Mouse (Mus musculus): ENCODE measurements around the gene Spag4. TPM values are rescaled to one million over a fixed set of nuclear protein-coding genes. Genes with fewer than 3 reads are reported as not detected.
A peak's percentile ranks its signal among the peaks of the same experiment; 100 is the strongest.

Gene Spag4
- 1 to 10 TPM; 2.9 to 4.0 (median 3.7) TPM for total RNA-seq (2022)

DNA sequence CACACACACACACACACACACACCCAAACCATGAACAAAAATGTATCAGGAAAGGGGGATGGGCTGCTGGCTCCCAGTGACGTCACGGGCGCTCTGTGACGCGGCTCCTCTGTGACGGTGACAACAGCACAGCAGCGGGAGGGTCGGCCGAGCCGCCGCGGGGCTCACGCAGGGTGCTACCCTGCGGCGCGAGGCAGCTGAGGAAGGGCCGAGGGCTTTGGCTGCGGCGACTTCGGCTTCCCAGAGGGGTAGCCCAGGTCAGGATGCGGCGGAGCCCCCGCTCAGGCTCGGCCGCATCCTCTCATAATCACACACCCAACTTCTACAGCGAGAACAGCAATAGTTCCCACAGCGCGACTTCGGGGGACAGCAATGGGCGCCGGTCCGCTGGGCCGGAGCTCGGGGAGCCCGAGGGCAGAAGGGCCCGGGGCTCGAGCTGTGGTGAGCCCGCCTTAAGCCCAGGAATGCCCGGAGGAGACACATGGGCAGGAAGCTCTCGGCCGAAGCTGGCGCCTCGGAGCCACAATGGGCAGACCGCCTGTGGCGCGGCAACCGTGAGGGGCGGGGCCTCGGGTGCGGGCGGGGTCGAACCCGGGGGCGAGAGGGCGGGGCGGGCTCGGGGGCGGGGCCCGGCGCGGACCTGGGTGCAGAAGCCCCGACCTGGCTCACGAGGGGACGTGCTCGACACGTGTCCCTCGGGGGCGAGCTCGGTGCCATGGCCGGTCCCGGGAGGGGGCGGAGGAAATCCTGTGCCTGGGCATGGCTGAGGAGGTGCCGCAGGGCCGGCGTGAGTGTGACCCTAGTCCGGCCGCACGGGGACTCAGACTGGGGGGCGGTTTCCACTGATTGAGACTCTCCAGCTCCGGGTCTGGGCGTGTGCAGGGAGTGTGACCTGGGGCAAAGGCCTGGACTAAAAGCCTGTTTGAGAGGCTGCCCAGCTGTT is at the start of gene Spag4:
Spag4 (plus strand) TSS at position 77 of the 943 bp plus-strand sequence.
- peak in 1 of 2 experiments; percentile 44 for DNase-seq (ENCODE audit: low spot score in 2 of 2)

DNA sequence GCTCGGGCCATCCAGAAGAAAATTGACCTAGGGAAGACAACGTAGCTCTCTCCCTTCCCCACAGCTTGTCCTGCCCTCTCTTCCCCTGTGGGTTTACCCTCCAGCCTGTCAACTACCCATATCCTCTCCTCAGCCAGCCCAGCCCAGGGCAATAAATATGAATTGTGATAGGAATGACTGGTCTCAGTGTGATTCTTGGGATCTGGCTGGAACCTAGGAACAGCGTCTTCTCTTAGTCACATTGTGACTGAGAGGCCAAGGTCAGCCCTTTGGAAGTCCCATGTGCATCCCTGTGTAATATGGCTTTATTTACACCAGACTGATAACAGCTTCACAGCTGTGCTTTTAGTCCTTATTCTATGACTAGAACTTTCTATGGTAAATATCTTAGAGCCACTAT is 46.9 kb upstream of the Spag4 start:
- no peak for DNase-seq (ENCODE audit: low spot score in 2 of 2)

DNA sequence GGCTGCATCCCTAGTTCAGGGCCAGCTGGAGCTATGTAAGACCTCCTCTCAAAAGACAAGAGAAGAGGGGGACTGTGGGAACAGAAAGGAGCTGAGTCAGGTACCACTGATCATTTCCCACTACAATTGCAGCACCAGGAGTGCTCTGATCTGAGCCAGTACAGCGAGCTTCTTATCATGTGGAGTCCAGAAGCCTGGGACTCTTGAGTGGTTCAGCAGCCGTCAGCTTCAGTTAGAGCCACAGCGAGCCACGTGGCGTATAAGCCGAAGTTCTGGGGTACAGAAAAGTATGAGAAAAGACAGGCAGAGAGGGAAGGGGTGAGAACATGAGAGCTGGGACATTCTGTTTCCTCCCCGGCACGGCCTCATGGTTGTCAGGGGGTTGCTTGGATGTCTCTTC is 43.8 kb upstream of the Spag4 start:
- DNase-seq (ENCODE audit: low spot score in 2 of 2) = no peak

DNA sequence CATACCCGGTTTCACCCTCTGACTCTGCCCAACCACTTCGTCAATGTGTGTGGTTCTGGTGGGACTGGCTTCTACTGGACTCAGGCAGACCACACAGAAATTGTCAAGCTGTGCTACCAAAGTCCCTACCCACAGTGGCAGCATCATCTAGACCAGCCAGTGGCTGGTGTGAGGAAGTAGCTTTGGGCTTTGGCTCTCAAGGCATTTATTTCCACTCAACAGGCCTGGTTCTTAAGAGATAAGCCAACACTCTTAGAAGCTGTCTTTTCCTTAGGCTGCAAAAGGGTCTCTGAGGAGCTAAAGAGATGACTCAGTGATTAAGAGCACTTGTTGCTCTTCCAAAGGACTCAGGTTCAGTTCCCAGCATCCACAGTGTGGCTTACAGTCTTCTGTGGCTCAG is 43.2 kb upstream of the Spag4 start:
- no peak for DNase-seq (ENCODE audit: low spot score in 2 of 2)

DNA sequence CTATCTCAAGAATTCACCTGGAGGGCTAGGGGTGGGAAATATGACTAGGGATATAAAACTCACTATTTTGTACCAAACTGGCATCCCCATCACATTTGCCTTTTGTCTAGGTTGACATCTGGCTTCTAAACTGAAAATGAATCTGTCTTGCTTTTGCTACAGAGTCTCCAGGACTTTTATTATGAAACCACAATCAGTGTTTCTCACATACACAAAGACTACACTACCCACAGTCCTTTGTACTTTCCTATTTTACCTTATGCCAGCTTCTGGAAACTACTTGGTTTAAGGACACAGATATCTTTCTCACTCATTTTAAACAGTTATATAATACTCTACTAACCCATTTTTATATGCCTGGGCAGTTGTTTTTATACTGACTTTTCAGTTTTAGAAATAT is 39.5 kb upstream of the Spag4 start:
- DNase-seq (ENCODE audit: low spot score in 2 of 2) = no peak

DNA sequence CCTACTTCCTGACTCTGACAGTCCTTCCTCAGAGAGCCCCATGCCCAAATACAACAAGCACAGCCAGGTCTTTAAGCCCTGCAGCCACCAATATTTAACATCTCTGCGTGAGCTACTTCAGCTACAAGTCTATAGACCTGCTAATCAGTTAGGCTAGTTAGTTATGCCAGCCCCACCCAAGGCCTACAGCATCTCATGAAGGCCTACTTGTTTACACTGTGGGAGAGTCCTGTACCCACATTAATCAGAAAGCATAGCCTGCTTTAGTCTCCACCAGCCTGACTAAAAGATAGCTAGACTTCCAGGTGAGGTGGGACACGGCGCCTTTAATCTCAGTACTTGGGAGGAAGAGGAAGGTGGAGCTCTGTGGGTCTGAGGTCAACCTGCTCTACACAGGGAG is 25.6 kb upstream of the Spag4 start:
- no peak for DNase-seq (ENCODE audit: low spot score in 2 of 2)

DNA sequence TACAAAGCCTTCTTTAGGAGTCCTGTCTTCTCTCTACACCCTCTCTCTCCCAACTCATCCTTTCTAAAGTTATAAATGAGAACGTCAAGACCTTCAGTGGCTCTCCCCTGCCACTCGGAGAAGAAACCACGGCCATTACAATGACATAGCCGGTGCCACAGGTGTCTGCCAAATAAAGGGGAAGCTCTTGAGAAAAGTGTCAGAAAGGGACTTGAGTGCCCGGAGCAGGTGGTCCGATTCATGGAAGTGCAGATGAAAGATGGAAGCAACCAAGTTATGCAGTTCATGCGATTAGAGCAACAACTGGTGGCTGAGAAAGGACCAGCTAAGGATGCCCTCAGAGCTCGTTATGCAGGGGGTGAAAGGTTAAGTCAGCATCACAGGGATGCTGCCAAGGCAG is 22.1 kb upstream of the Spag4 start:
- DNase-seq (ENCODE audit: low spot score in 2 of 2) = no peak

DNA sequence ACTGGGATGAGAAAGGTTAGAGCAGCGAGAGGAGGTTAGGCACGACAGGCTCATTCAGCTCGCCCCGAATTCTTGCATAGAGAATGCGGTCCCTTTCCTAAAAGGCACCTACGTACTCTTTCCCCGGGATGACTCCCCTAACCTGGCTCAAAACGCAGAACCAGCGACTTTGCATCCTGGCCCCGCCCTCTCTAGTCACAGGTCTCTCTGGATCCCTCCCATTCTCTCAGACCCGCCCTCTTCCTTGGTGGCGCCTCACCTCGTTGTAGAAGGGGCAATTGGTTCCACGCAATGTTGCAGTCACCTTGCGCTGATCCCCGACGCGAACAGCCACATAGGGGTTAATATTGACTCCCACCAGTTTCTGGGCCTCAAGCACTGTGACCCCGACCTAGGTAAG is 17.0 kb upstream of the Spag4 start:
- no peak for DNase-seq (ENCODE audit: low spot score in 2 of 2)

DNA sequence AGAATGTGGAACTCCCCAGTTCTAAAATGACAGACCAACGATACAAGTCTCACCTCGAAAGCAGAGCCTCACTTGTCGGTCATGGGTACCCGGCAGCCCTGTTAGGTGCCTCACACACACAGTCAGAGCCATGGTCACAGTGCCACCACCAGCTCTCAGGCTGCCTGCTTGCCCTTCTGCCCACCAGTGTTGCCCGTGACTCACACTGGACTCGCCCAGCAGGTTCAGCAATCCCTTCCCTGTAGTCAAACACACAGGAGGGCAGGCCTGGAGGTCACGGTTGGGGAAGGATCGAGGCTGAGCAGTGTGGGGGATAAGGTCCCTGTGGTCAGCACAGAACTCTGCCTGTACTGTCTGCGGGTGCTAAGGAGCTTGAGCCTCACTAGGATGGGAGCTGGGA is 12.2 kb upstream of the Spag4 start, which contains the start of gene Fer1l4:
Fer1l4 (minus strand) TSS at position 132 of the 400 bp plus-strand sequence.
- DNase-seq (ENCODE audit: low spot score in 2 of 2) = no peak

DNA sequence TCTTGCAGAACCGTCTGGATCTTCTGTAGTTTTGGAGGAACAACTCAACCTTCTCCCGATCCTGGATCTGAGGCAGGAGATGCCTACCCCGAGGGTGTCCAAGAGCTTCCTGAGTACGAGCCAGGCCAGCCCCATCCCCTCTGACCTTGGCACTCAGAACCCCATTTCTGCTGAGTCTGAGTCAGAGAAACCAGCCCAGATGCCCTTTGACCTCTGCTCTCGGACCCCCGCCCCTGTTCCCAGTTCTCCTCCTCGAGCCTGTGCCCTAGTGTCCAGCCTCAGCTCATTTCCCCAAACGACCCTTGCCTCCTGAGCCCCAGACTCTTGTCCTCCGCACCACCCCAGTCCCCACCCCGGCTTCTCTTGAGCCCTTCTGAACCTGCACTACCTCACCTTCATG is 1.2 kb downstream of the Spag4 start:
- DNase-seq (ENCODE audit: low spot score in 2 of 2) = no peak

DNA sequence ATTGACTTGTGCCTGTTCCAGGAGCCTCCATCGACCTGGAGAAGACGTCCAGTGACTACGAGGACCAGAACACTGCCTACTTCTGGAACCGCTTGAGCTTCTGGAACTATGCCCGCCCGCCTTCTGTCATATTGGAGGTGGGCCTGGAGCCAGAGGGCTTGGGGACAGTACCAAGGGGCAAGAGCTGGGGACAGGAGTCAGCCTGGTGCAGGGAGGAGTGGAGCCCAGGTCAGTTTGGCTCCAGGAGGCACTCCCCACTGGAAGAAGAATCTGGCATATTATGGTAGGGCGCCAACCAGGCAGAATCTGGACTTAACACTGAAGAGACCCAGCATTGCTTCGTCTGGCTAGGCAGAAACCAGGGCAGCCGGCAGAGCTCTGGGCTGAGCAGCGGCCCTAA is 2.9 kb downstream of the Spag4 start:
- no peak for DNase-seq (ENCODE audit: low spot score in 2 of 2)

DNA sequence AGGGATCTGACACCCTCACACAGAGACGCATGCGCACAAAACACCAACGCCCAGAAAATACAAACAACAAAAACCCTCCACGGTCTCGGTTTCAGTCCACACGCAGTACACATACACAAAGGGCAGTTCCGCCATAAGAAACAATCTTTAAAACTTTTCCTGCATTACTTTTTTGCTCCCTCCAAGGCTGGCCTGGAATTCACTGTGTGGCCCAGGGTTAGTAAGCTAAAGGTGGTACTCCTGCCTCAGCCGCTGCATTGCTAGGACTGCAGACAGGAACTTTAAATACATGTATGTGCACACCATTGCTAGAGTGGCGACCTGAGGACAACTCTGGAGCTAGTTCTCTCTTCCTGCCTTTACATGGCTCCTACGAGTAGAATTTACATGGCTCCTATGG is 6.3 kb downstream of the Spag4 start:
- DNase-seq (ENCODE audit: low spot score in 2 of 2) = no peak

DNA sequence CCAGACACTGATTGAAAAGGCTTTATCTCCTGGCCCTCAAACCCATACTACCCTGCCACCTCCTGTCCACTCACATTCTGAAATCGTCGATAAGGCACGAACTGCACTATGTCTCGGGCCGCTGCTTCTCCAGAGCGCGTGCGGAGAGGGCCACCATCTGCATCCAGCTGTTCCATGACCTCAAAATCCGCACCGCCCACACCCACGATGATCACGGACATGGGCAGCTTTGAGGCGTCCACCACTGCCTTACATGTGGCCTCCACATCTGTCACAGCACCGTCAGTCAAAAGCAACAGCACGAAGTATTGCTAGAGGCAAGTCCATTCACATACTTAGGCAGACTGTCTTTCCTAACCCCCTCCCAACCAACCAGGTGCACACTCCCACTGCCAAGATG is 8.8 kb downstream of the Spag4 start:
- no peak for DNase-seq (ENCODE audit: low spot score in 2 of 2)

DNA sequence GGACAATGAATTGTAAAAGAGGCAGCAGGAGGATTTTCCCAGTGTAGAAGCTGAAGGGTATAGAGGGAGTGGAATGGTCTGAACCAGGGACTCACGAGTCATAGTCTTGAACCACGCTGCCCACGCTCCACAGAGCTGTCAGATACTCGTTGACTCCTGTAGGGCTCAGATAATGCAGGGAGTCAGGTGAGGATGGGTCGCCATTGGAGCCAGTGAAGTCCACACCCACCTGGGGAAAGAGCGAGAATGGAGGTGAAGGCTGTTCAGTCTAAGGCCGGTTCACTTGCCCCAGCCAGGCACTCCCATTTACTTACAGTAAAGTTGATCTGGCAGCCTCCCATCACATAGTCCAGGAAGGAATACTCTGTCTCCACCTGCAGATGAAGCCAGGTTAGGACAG is 12.5 kb downstream of the Spag4 start:
- no peak for DNase-seq (ENCODE audit: low spot score in 2 of 2)

DNA sequence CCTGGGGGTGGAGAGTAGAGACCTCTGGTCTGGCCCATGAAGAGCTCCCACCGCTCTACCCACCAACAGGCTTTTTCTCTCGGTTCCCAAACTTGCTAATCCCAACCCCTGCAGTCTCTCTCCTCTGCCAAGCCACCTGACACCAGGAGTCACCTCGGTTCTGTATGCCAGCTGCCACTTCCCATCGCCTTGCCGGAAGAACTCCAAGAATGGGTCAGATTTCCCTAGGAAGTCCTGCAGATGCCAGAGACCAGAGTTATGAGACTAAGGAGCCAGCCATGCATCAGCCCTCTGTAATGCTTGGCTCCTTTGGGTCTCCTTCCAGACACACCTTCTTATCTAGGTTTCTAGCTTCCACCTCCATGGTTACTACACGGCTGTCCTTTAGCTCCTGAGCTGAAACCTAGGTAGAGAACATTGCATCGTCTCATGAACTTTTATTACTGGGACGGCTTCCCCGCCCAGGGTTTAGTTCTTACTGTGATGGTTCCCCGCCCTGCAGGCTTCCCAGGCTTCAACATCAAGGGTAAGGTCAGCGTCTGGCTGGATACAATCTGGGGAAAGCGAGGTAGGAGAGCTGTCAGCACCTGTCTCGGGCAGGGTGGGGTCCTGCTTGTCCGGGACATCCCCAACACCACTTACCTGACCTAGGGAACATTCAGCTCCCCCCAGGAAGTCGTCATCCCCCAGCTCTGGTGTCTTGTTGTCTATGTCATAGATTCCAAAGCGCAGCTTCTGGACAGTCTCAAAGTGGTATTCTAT is 13.6 kb downstream of the Spag4 start:
- no peak for DNase-seq (ENCODE audit: low spot score in 2 of 2)

DNA sequence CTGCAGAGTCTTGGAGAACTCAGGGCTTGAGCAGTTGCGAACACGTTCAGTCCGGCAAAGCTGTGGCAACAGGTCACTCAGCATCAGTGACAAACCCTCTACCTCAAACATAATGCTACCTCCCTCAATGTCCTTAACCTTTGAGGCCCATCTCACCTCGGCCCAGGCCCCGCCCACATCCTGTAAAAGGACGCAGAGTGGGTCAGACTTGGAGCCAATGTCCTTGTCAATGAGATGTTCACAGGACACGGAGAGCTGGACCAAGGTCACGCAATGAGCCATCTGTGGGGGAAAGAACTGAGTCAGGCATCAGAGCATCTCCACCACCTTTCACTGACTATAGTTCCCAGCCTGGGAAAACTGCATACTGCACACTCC is 14.2 kb downstream of the Spag4 start:
- no peak for DNase-seq (ENCODE audit: low spot score in 2 of 2)

DNA sequence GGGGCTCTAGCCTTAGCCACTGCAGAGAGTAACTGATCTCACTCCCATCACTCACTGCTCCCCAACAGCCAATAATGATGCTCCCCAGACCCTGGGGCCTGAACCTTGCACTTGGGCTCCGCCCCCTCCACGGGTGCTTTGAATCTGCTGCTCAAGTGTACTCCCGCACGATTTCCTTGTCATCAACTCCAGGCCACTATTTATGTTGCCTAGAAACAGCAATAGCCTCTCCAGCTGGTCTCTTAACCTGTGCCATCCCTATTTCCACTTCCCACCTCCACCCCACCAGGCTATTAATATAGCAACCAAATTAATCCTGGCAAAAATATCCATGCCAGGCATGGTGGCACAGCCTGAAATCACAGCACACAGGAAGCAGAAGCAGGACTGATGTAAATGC is 14.7 kb downstream of the Spag4 start:
- DNase-seq (ENCODE audit: low spot score in 2 of 2) = no peak

DNA sequence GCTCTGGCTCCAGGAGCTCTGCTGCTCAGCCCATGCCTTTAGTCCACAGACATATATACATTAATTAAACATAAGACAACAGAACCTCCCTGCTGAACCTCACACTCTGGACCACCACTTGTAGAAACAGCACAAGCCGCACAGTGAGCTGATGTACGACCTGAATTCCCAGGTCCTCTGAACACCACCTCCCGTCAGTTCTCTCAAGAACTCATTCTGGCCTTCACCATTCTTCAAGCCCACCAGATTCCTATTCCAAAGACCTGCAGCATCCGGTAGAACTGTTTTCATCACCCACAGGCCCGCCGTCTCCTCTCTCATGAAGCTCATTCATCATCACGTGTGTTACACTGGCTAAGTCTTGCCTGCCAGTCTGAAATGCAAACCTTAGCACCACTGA is 15.4 kb downstream of the Spag4 start:
- DNase-seq (ENCODE audit: low spot score in 2 of 2) = no peak

DNA sequence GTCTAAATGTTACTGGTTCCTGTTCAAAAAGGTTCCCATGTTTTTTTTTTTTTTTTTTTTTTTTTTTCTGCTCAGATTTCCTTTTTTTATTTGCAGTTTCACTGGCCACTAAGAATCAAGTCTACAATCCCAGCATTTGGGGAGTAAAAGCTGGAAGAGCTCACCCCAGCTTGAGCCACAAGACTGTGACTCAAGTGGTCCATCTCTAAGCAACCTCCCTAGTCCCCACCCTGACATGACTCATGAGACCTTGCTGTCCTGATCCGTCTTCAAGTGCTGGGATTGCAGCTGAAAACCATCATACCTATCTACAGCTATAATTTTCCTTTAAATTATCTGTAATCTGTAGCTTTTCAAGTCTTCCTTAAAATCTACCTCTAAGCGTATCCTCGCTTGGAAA is 19.6 kb downstream of the Spag4 start:
- DNase-seq (ENCODE audit: low spot score in 2 of 2) = no peak

DNA sequence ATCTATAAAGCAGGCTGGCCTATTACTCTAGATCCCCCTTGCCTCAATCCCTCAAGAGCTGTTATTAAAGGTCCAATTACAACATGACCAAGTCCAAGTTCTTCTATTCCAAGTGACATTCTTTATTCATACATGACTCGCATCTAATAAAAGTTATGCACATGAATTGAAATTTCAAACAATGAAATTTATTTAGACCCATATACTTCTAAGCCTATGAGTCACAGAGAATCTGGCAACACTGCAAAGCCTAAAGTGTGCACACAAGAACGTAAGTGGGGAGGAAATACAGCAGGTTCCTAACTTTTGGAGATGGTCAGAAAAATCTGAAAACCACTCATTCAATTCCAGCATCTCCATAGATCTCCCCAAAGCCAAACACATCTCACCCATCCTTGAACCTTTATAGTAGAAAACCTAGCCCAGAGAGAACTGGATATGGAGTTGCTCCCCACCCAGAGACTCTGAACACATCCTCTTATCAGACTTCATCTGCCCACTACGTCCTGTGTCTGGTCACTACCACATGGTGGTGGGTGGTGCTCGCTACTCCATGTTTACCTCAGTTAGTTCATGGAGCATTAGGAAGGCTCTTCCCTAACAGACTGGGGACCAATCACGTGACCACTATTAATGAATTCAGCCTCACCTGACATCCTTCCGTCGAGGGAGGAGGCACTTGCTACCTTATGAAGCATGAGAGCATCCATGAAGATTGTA is 22.6 kb downstream of the Spag4 start:
- DNase-seq (ENCODE audit: low spot score in 2 of 2) = no peak

DNA sequence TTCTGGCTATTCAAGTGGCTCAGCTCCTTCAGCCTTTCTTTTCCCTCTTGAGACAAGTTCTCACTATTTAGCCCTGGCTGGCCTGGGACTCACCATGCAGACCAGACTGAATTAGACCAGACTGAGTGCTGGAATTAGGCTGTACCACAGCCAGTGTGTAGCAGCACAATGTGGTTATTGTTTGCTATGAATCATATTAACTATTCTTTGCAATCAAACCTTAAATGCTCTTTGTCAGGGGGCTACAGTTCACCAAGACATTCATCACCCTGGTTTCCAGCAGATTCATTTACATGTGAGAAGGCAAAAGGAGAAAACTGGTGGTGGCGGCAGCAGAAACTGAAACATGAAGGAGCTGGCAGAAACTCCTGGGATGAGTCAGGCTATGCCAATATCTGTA is 24.8 kb downstream of the Spag4 start:
- no peak for DNase-seq (ENCODE audit: low spot score in 2 of 2)

DNA sequence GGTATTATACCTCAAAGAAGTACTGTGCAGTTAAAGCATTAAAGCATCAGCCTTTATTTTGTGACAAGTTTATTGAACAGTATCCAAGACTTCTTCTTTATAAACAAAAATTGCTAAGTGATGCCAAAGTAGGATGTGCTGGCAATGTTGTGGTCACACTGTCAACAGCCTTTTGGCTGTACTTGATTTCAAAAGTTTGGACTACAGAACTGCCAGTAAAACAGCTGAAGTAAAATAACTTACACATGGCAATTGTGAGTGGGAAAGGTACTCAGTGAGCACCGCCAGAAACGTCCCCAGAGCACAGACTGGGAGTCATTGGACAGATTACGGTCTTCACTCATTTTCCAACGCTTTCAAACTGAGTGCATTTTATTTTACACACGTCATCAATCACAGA is 27.0 kb downstream of the Spag4 start:
- DNase-seq (ENCODE audit: low spot score in 2 of 2) = no peak
